ENCODE assay signal across 11 mouse cellular contexts in the genomic region with DNA sequence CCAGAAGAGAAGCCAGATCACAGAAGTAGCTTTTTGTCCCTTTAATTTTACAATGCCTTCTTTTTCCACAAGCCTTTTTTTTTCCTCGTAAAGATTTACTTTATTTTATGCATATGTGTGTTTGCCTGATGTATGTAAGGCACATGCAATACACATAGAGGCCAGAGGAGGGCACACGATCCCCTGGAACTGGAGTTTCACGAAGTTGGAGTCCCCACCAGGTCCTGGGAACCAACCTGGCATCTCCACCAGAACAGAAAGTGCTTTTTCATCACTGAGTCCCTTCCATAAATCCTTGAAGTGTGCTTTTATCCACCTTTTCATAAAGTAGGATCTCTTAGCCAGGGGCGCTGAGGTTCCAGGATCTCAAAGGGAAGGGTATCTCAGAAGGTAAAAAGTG.
DNase-seq lines count a peak whose midpoint lies in the region; ATAC-seq and TF ChIP-seq lines count a peak whose summit lies in the region.
"Had no signal": no experiment of that assay in that cellular context is flagged by ENCODE, and none has a peak within 500 bp of the region (broad histone marks: within the 10 kb centered on the region; RNA-seq: fewer than 3 reads in every experiment).

No protein-coding gene starts in this region.

- H3K9ac ChIP-seq in heart, postnatal 0 days (replicated peaks; ENCODE audit: low read depth, low read length) = no peak overlapping the region
- H3K9ac ChIP-seq: heart, embryonic 15.5 days; liver, embryonic 15.5 days had no signal

- no peak overlapping the region for H3K27ac ChIP-seq in heart, postnatal 0 days (ENCODE audit: low read depth)
- no peak overlapping the region for H3K27ac ChIP-seq in cortical plate, adult 2 months (ENCODE audit: insufficient read depth, low read length)
- H3K27ac ChIP-seq: heart, embryonic 15.5 days; liver, embryonic 15.5 days had no signal

- no peaks in the 10 kb centered on the region for H3K9me3 ChIP-seq in heart, postnatal 0 days (replicated peaks; ENCODE audit: control insufficient read depth, low read length)
- H3K9me3 ChIP-seq: heart, embryonic 15.5 days; liver, embryonic 15.5 days had no signal

- 47% methylated on average over 4 of the region's 4 CpGs for WGBS in heart, postnatal 0 days

- TF ChIP-seq CTCF in heart, postnatal 0 days (IDR thresholded peaks at IDR 0.05; ENCODE audit: low read depth) = peak; percentile 40
- TF ChIP-seq CTCF in cortical plate, adult 2 months (IDR thresholded peaks at IDR 0.05; ENCODE audit: extremely low read depth, insufficient read depth, low read length) = peak; percentile 41; the same call in 1 of the 2 replicates

- TF ChIP-seq POLR2A in cortical plate, adult 2 months (IDR thresholded peaks at IDR 0.05; ENCODE audit: extremely low read depth, insufficient read depth, low read length) = no peak

- H3K4me2 ChIP-seq in heart, postnatal 0 days (ENCODE audit: low read depth, low read length) = no peak overlapping the region
- H3K4me2 ChIP-seq: liver, embryonic 15.5 days had no signal

- DNase-seq in heart, postnatal 0 days (ENCODE audit: low spot score) = no peak
- no peak for DNase-seq in heart, postnatal 25 days (ENCODE audit: low spot score)
- peak; percentile 18 for DNase-seq in right cerebral cortex, postnatal 14 days
- DNase-seq in right cerebral cortex, adult 18-20 months = no peak
- DNase-seq in retina, postnatal 1 day = peak; percentile 57
- no peak for DNase-seq in MN1 (ENCODE audit: low spot score)
- no peak for DNase-seq in cerebellum, adult 9-11 months
- DNase-seq: right cerebral cortex, postnatal 25 days had no signal

- H3K4me1 ChIP-seq in heart, postnatal 0 days (ENCODE audit: control insufficient read depth, insufficient read depth) = peaks cover 4% of the 10 kb centered on the region; the same call in 1 of the 2 replicates
- no peaks in the 10 kb centered on the region for H3K4me1 ChIP-seq in cortical plate, adult 2 months (ENCODE audit: control insufficient read depth, insufficient read depth, low read length)
- H3K4me1 ChIP-seq: liver, embryonic 15.5 days had no signal

- H3K27me3 ChIP-seq in heart, postnatal 0 days (ENCODE audit: control insufficient read depth, insufficient read depth, low read length) = 0 out of 2 replicates have a peak, but pooled peaks cover 11% of the 10 kb centered on the region
- H3K27me3 ChIP-seq: liver, embryonic 15.5 days had no signal

- no peak for ATAC-seq in heart, postnatal 0 days (ENCODE audit: insufficient read depth, low read depth)

- no peak for TF ChIP-seq EP300 in heart, postnatal 0 days (IDR thresholded peaks at IDR 0.05; ENCODE audit: low read depth)

- intact Hi-C loops in heart, postnatal 25 days (cut with DNase I) = no loop called here

- no peaks in the 10 kb centered on the region for H3K36me3 ChIP-seq in heart, postnatal 0 days (replicated peaks; ENCODE audit: control insufficient read depth, insufficient read depth, low read length)
- H3K36me3 ChIP-seq: heart, embryonic 15.5 days; liver, embryonic 15.5 days had no signal

- H3K4me3 ChIP-seq in heart, postnatal 0 days (ENCODE audit: low read depth, low read length) = no peak overlapping the region
- no peak overlapping the region for H3K4me3 ChIP-seq in cortical plate, adult 2 months (ENCODE audit: insufficient read depth, low read length)
- H3K4me3 ChIP-seq: heart, embryonic 15.5 days; liver, embryonic 15.5 days had no signal

Comparison
In these comparisons a context has a peak if more than half of its experiments do, and no peak if none do; other contexts are left out.
1. DNase-seq: peak in right cerebral cortex, postnatal 14 days (single experiment) and retina, postnatal 1 day (single experiment); none in heart, postnatal 0 days (single experiment), heart, postnatal 25 days (single experiment), right cerebral cortex, adult 18-20 months (single experiment), MN1 (single experiment) and cerebellum, adult 9-11 months (single experiment).